Mouse (Mus musculus) adrenal gland, adult 18-20 months (tissue): ENCODE data around the gene Iqub. TPM values are rescaled to one million over a fixed set of nuclear protein-coding genes. Genes with fewer than 3 reads are reported as not detected.

Experiments
- DNase-seq, 2 experiments: peaks; one replicate each; pipeline ENCODE4 v3.0.0; 2021 to 2022; ENCODE audit warnings: low spot score in 2 of 2
- long read RNA-seq, 2 experiments: library from polyadenylated mRNA; stranded (forward); transcript quantifications; one replicate each; pipeline ENCODE4 v2.0.0; 2021
- total RNA-seq, 2 experiments: library from RNA; stranded (reverse); gene quantifications; 1 replicate in 1 of 2; 2 replicates in 1 of 2; pipeline ENCODE4 v1.2.3; 2021

The Iqub gene
- under 1 TPM; 0.16 to 0.17 TPM for total RNA-seq
- long read RNA-seq, experiment 1, partial matches to known transcripts, result 0 of 1 reads
- long read RNA-seq, experiment 1, other reads (novel, unspliced or antisense), result 0 of 1 reads
- long read RNA-seq, experiment 2, result 0 reads

DNA sequence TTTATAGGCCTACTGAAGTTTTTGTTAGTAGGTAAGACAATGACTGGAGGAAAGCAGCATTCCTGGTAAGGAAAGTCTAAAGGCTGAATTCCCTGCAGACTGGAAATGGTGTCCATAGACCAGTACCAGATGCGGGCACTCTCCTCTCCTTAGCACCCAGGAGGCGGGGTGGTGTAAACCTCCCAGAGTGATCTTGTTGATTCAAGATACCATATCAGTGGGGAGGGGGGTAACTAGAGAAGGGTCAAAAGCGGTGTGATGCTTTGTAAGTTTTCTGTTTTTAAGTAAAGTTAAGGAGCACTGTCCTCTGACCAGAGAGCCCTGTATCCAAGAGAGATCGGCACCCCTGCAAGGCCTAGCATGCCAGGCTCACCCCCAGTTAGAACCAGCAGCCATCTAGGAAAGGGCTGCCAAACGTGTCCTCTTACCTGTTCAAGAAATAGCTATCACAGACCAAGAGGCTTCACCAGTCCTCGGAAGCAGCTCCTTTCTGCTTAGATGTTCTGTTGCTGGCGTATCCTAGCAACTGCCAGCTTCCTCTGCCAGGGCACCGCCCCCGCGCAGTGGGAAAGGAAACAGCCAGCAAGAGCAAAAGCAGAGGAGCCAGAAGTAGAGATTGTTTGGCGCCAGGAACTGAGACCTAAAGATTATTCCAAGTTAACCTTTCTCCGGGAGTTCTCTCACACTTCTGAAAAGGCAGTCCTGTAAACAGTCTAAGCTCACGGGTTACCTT, at the start of gene Iqub:
Gene Iqub (minus strand): TSS at position 516 of the 733 bp plus-strand sequence.
- DNase-seq, result peak; percentile 15 to 41

DNA sequence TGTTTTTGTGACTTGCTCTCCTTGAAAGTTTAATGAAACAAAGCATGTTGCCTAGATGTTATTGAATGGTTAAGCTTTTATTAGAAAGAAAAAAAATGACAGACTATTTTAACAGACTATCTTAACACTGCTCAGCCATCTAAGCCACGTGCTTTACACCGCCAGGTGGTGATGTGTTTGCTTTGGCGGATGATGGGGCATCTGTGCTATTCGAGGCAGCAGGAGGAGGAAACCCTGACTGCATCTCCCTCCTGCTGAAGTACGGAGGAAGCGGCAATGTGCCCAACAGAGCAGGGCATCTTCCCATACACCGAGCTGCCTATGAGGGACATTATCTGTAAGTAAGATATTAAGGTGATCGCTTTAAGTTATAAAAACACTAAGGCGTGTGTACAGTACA, 49.2 kb upstream of the Iqub start:
- no peak for DNase-seq

DNA sequence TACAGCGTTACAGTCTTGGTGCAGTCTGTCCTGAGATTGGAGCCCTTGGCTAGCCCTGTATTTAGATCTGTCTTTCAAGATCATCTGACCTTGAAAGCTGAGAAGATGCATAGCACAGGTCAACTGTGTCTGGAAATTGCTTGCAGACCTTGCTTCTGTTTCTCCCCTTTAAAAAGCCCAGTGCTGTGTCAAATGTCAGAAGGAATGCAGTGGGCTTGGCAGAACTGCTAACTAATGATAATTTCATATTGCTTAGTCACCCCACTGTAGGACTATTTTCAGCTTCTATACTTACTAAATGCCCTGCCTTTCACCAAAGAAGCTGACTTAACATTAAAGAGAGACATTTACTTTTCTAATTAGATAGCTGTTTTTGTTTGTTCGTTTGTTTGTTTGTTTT, 40.6 kb upstream of the Iqub start:
- no peak for DNase-seq

DNA sequence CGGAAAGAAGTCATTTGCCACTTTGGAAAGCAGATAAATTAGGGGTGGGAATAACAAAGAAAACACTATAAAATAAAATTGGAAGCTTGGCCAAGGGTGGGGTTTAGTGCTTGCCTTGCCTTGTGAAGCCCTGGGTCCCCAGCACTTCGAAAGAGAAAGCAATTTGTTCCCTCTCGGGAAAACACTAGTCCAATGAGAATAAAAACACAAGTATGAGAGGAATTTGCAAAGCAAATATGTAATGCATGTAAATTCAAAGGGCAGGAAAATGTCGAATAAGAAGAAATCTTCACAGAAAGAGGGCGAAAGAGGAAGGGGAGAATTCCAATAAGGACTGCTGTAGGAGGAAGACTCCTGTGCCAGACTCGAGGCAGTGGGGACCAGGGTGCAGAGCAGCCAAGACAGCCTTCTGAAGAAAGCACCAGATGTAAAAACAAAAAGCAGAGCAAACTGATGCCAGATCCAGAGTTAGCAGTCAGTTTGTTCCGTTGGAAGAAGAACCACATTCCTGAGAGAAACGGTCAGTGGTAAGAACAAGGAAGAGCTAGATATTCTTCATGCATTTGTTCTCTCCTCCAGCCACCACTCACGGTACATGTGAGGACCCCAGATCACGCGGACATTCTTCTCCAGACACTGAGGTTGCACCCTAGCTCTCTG, 39.7 kb upstream of the Iqub start:
- DNase-seq, result no peak

GRCm38 (mm10) chr6:24552046-24552445, 37.2 kb upstream of the Iqub start:
- no peak for DNase-seq

GRCm38 (mm10) chr6:24549801-24550200, 34.9 kb upstream of the Iqub start:
- no peak for DNase-seq

DNA sequence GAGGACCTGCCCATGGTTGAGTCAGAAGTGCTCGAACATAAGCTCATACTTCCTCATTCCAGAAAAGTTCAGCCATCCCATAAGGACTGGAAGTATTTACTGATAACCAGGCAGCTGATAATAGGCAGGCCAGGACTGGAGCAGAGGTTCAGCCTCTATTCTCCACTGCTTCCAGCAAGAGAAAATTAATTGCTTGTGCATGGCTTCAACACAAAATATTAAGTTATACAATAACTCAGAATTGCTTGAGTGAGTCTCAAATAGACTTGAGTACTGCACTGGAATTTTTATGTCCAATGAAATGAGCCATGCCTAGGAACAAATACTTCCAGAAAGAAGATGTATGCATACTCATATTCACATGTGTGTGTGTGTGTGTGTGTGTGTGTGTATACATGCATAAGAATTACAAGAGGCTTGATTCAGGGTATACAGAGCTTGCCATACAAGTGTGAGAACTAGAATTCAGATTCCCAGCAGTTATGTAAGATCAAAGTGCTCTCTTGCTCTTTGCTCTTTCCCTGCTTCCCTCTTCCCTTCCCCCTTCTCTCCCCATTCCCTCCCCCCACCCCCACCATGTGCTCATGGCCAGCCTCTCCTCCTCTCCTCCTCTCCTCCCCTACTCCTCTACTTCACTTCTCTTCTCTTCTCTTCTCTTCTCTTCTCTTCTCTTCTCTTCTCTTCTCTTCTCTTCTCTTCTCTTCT, 32.0 kb upstream of the Iqub start:
- DNase-seq, result no peak

DNA sequence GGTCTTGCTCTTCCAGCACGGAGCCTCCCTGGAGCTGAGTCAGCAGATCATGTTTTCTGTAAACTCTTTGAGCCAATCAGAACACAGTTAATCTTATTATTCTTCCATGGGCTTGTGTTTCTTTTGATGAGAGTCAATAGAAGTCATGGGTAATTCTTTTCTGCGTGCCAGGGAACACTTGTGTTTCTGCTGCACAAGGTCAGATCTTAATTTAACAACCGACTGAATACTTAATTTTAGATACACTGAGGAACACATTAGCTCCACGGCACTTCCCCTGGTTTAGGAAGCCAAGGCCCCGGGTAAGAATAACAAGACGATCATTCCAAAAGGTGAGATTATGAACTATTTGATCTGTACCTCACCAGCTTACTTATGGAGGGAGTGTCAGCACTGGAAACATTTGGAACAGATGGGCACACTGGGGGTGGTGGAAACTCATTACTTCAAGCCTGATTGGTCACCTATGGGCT, 28.3 kb upstream of the Iqub start:
- DNase-seq, result no peak

GRCm38 (mm10) chr6:24542393-24542792, 27.5 kb upstream of the Iqub start:
- no peak for DNase-seq

DNA sequence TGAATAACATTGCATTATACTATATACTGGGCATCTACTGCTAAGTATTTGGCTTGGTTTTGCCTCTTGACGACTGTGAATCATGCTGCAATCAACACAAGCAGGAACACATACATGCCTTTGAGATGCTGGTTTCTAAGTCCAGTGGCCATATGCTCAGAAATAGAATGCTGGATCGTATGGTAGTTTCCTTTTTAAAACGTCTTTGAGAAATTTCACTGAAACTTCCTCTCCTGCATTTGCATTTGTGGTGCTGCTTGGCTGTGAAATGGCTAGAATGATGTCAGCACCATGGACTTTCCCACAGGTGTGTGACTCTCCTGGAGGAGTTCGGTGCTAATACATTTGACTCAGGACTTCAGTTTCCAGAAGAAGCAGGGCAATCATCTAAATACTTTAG, 25.2 kb upstream of the Iqub start:
- DNase-seq, result no peak

DNA sequence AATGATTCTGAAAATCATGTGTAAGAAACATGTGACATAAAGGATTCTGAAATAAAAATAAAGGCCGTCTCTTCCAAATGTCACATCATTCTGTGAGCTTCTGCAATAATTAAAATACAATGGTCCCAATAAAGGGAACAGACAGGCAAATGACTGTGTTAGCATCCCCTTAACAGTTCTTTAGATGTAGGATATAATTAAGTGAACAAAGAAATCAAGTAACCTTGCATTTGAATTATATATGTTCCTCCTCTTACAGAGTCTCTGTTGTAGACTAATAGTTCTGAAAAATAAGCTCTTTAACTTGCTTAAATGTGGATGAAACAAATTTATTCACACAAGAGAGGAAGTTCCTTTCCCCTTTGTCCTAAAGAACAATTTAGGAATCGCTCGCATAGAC, 23.6 kb upstream of the Iqub start:
- DNase-seq, result no peak

- no peak for DNase-seq
These were observed 17.9 kb upstream of the Iqub start for GRCm38 (mm10) chr6:24532804-24533203.

DNA sequence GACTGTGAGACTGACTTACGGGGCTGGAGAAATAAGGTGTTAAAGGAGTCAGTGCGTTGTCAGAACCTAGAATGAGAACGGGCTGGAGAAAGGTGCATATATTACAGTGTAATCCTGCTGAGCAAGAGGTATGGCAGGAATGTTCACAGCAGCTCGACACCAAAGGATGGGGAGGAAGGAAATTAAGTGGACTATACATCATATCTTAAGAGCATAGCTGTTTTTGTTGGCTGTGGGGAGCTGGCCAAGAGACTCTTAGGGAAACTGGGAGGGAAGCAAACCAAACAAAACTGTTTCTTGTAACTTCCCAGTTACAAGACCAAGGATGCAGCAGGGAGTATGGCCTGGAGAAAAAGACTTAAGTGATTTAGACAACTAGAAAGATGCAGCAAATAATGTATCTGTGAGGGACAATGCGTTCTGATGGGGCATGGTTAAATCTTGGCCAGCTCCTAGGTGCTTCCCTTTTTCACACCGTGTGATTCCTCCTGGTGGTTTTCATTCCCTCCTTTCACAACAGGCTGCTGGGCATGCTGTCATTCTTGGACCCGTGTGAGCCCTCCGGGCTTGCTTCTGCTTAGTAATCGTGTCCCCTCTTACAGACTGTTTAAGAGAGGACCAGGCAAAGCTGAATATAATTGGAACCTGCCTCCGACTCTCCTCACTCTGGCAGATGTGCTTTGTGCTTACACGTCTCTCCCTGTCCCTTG, 16.0 kb upstream of the Iqub start:
- no peak for DNase-seq

DNA sequence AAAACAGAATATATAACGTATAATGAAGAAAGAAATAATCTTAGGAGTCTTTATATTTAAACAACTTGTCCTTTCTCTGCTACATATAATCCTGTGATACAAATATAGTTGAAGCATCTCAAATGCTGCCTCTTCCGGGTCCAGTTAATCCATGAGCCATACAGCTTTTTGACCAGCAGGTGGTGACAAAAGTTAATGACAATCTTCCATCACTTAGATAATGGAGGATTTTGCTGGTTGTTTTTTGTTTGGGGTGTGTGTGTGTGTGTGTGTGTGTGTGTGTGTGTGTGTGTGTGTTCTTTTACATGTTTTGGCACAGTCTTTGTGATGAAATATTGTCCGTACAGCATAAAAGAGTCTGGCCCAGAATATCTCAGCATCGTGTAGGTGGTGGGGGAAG, 15.3 kb upstream of the Iqub start:
- peak in 1 of 2 experiments; percentile 24 for DNase-seq

DNA sequence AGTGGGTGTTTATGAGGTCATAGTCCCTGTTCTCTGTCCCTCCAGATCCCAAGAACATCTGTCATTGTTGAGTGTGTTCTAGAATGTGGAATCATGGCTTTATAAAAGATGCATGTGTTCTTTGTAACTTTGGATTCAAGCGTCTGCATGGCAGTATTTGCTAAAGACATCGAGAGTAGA, 13.1 kb upstream of the Iqub start, which contains the start of gene Asb15:
Gene Asb15 (plus strand): TSS at position 81 of the 180 bp plus-strand sequence.
- no peak for DNase-seq

DNA sequence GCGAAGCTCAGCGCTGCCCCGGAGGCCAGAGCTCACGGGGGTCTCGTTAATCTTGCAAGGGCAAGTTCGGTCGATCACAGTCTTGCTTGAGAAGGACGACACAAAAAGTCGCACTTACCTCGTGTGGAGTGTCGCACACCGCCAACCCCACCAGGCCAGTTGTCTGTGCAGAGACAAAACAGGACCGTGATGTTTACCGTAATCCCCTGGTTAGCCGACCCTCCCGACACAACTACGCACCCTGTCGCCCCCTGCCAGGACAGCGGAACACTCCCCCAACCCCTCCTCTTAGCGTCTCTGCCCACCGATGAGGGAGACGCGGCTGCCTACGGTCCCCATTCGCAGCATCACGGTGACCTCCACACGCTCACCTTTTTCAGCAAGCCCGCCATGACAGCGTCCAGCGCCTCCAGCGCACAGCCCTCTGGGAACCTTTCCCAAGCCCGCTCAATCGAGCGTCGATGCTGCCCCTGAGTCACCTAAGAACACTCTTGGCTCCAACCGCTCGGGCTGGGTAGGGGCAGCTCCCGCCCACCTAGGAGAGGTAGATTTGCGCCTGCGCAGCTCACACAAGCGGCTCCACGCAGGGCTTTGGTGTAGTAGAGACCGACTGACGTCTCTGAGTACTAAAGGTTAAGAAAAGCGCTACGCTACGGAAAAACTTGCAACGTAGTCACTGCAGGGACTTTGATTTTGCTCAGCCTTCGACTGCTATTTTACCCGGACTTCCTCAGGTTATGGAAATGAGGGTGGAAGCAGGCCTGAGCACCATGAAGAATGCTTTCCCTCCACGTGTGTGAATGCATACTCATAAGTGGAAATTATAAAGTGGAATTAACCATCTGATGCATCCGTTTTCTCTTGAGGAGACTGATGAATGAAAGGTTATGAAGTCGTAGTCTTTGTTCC, 12.5 kb upstream of the Iqub start, which contains the start of gene Ndufa5:
Gene Ndufa5 (minus strand): TSS at position 859 of the 909 bp plus-strand sequence.
- DNase-seq, result peak; percentile 79 to 80

- no peak for DNase-seq
These were observed 10.8 kb upstream of the Iqub start for GRCm38 (mm10) chr6:24525705-24526104.

DNA sequence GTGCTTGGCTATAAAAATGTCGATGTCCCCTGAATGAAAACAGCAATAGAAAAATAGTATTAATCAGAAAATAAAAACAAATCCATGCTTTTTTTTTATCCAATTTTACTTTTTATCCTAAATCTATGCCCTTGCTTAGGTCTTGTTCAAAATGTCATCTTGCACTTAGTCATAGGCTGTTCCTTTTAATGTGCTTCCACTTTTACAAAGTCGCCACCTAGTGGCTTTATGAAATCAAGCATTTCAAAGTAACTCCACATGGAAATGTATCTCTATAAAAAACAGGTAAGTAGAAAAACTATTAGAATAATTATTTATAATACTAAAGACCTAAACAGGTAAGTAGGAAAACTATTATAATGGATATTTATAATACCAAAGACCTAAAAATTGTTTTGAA, 1.3 kb upstream of the Iqub start:
- no peak for DNase-seq

DNA sequence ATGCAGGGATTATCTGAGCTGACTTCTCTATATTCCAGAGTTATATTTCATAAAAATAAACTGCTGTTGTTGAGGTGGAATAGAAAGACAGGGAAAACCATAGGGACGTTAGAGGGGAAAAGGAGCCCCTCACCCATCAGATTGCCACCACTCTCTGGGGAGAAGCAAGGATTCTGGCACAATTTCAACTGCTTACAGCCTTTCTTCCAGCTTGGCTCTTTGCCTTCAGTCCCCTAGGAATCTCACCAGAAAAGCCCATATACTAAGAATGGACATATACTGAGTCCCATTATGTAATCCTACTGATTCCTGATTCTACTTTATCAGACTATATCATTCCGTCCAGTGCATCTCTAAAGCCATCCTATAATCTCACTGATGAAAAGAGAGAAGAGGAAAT, 10.7 kb downstream of the Iqub start:
- no peak for DNase-seq

DNA sequence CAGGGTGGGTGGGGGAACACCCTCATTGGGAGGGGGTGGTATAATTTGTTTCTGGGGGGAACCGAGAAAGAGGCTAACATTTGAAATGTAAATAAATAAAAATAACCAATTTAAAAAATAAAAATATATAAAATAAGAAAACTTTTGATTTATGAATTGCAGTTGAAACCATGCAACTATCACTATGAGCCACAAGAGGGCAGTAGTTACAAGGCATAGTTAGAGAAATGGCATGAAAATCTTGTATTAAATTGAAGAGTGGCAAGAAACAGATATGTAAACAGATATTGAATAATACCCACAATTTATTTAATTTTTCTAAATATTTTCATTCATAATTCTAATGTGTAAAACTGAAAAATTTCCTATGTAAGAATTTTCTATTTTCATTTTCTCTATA, 24.5 kb downstream of the Iqub start:
- DNase-seq, result no peak
